Mouse (Mus musculus) liver, adult 10 weeks (tissue): ENCODE measurements around the gene Trim9. TPM values are rescaled to one million over a fixed set of nuclear protein-coding genes. Genes with fewer than 3 reads are reported as not detected.

Experiments used
- polyA plus RNA-seq: library from polyadenylated mRNA; stranded (reverse); fragments of 350-450 nt; fragmentation: Illumina TruSeq; extraction: RNeasy Lipid Tissue Mini Kit (QIAGEN cat#74804); gene quantifications from one replicate; pipeline ENCODE4 v1.2.3, GENCODE M21; 2014; ENCODE audit warnings: low read depth, low replicate concordance

The Trim9 gene
- not detected for polyA plus RNA-seq

GRCm38 (mm10) chr12:70347202-70347841 lies at the start of gene Trim9:
Trim9 (minus strand) TSS chr12:70347614.

GRCm38 (mm10) chr12:70231294-70231693 lies 116.1 kb downstream of the Trim9 start, which contains the start of gene Pygl:
Pygl (minus strand) TSS chr12:70231488.

Other genes starting within 250 kb of the Trim9 start
- 1.2 TPM for gene Nin, start 233.9 kb downstream of the Trim9 start, polyA plus RNA-seq
- not detected for gene Abhd12b, start 193.5 kb downstream of the Trim9 start, polyA plus RNA-seq
- 381 TPM for gene Pygl, start 116.1 kb downstream of the Trim9 start, polyA plus RNA-seq
- gene Tmx1, start 105.5 kb upstream of the Trim9 start, polyA plus RNA-seq: 92.6 TPM